Mouse (Mus musculus) cortical plate, adult 2 months (tissue): ENCODE data around the gene Slc25a45.
A peak's percentile ranks its signal among the peaks of the same experiment; 100 is the strongest.

Experiments used
- CTCF ChIP-seq: fragments of 200-500 bp; IDR thresholded peaks from 2 replicates; pipeline ENCODE4 v1.5.1; 2011; ENCODE audit warnings: mild to moderate bottlenecking, control low read depth, low read length; ENCODE audit not compliant: insufficient read depth; ENCODE audit errors: extremely low read depth
- POLR2A ChIP-seq: fragments of 200-500 bp; IDR thresholded peaks from 2 replicates; pipeline ENCODE4 v1.6.1; 2011; ENCODE audit warnings: mild to moderate bottlenecking, low read length, control low read depth; ENCODE audit not compliant: insufficient read depth; ENCODE audit errors: extremely low read depth

- no peak for TF ChIP-seq POLR2A
- peak; percentile 60 for TF ChIP-seq CTCF
These were observed 46.5 kb downstream of the Slc25a45 start for GRCm38 (mm10) chr19:5923990-5924712.
